Mouse (Mus musculus): Measurements from ENCODE around the gene Srrt.
"Not testable (repeated sequence)": the region's sequence is repeated elsewhere in the genome, so short reads cannot be mapped to it uniquely, and the experiment has no call there.

- TF ChIP-seq MAFK (IDR thresholded peaks at IDR 0.05; ENCODE audit: borderline replicate concordance, low read depth, low read length); POLR2A (IDR thresholded peaks at IDR 0.05; ENCODE audit: control insufficient read depth in 1 of 2, insufficient read depth in 1 of 2, low read depth in 1 of 2, low read length in 2 of 2, poor library complexity in 1 of 2); ZNF384 (IDR thresholded peaks at IDR 0.05; ENCODE audit: low read depth, low read length); CTCF (IDR thresholded peaks at IDR 0.05 in 2 of 3, conservative IDR thresholded peaks at IDR 0.05 in 1 of 3; ENCODE audit: control insufficient read depth in 1 of 3, insufficient read depth in 1 of 3, low read depth in 2 of 3, low read length in 3 of 3, poor library complexity in 1 of 3, severe bottlenecking in 1 of 3): not testable (repeated sequence)
These were observed 23.1 kb downstream of the Srrt start for GRCm38 (mm10) chr5:137284411-137284810.

Measured in MEL (cell line).